Mouse (Mus musculus) CD4-positive, CD25-positive, alpha-beta regulatory T cell, adult 4 months (primary cell): ENCODE results near the gene Gm20388. TPM values are rescaled to one million over a fixed set of nuclear protein-coding genes. Genes with fewer than 3 reads are reported as not detected.
A peak's percentile ranks its signal among the peaks of the same experiment; 100 is the strongest.
"Not testable (repeated sequence)": the region's sequence is repeated elsewhere in the genome, so short reads cannot be mapped to it uniquely, and the experiment has no call there.

Experiments
- ATAC-seq: one replicate; pipeline ENCODE4 v1.8.0; 2017
- polyA plus RNA-seq, 2 experiments: library from polyadenylated mRNA; unstranded; fragments of 100-300 nt; shearing (Covaris generic); gene quantifications; one replicate each; pipeline ENCODE4 v1.2.1; 2017

The Gm20388 gene
- polyA plus RNA-seq, 2 experiments from 2014 or later: 10.7 to 12.8 TPM

- no peak for ATAC-seq
These were observed 3281.3 kb downstream of the Gm20388 start for GRCm38 (mm10) chr8:123191908-123192307.

- ATAC-seq: no peak
These were observed 3283.1 kb downstream of the Gm20388 start for GRCm38 (mm10) chr8:123193771-123194170.

- not testable (repeated sequence) for ATAC-seq
These were observed 3286.4 kb downstream of the Gm20388 start for GRCm38 (mm10) chr8:123197016-123197415.

GRCm38 (mm10) chr8:123199864-123200263 lies 3289.2 kb downstream of the Gm20388 start:
- ATAC-seq: no peak

- ATAC-seq: peak; percentile 34
These were observed 3291.6 kb downstream of the Gm20388 start for GRCm38 (mm10) chr8:123202288-123202687.

GRCm38 (mm10) chr8:123203571-123203970 lies 3292.9 kb downstream of the Gm20388 start:
- peak; percentile 82 for ATAC-seq

- ATAC-seq: peak; percentile 14
These were observed 3301.2 kb downstream of the Gm20388 start for GRCm38 (mm10) chr8:123211876-123212275.

GRCm38 (mm10) chr8:123212321-123213117 lies 3301.9 kb downstream of the Gm20388 start, which contains the start of the genes Chmp1a and Spata33:
Chmp1a (minus strand) TSS chr8:123212763.
Spata33 (plus strand) TSS chr8:123212832.
- ATAC-seq: peak; percentile 93

- no peak for ATAC-seq
These were observed 3302.6 kb downstream of the Gm20388 start for GRCm38 (mm10) chr8:123213118-123213772.

- no peak for ATAC-seq
These were observed 3304.8 kb downstream of the Gm20388 start for GRCm38 (mm10) chr8:123215430-123215829.

- no peak for ATAC-seq
These were observed 3310.3 kb downstream of the Gm20388 start for GRCm38 (mm10) chr8:123220917-123221316.

GRCm38 (mm10) chr8:123224278-123225266 lies 3313.9 kb downstream of the Gm20388 start, which contains the start of gene Cdk10:
Cdk10 (plus strand) TSS chr8:123224842.
- ATAC-seq: peak; percentile 92

GRCm38 (mm10) chr8:123228416-123228815 lies 3317.8 kb downstream of the Gm20388 start:
- no peak for ATAC-seq

- ATAC-seq: not testable (repeated sequence)
These were observed 3319.7 kb downstream of the Gm20388 start for GRCm38 (mm10) chr8:123230326-123230725.

- ATAC-seq: no peak
These were observed 3321.1 kb downstream of the Gm20388 start for GRCm38 (mm10) chr8:123231742-123232141.

GRCm38 (mm10) chr8:123232553-123232952 lies 3321.9 kb downstream of the Gm20388 start:
- ATAC-seq: no peak

- no peak for ATAC-seq
These were observed 3322.7 kb downstream of the Gm20388 start for GRCm38 (mm10) chr8:123233300-123233699.

GRCm38 (mm10) chr8:123233760-123234159 lies 3323.1 kb downstream of the Gm20388 start:
- no peak for ATAC-seq

GRCm38 (mm10) chr8:123234918-123235519 lies 3324.4 kb downstream of the Gm20388 start:
- ATAC-seq: no peak

- ATAC-seq: peak; percentile 100
These were observed 3325.2 kb downstream of the Gm20388 start, which contains the start of gene Spata2l for GRCm38 (mm10) chr8:123235520-123236497. Spata2l (minus strand) TSS chr8:123236233.

GRCm38 (mm10) chr8:123239398-123239797 lies 3328.8 kb downstream of the Gm20388 start:
- ATAC-seq: no peak
